Mouse (Mus musculus) spleen, embryonic (tissue): ENCODE data around the gene Narfl.

ENCODE experiments used
- CTCF ChIA-PET: fragments of 350-600 bp; sonication (Branson Sonifier 250); formaldehyde crosslinking; loops from one replicate; lab custom pipeline; 2022; lab: Charles Lee

The Narfl gene

GRCm38 (mm10) chr17:25773549-25774120 is at the start of gene Narfl:
Gene Narfl (plus strand): TSS chr17:25773776.
- CTCF ChIA-PET, result interaction anchor here (0.6 to 1.8 kb wide), 2 partner anchors 19 to 61 kb away, joined by 3 to 15 read pairs; partner anchors contain the start of gene Fam173a

GRCm38 (mm10) chr17:25723919-25724318 is 49.7 kb upstream of the Narfl start:
- CTCF ChIA-PET, result no interaction called here

- CTCF ChIA-PET, result no interaction called here
These were observed 48.3 kb upstream of the Narfl start for GRCm38 (mm10) chr17:25725264-25725663.

- CTCF ChIA-PET, result interaction anchor here (0.6 kb wide), 1 partner anchor 48 kb away, joined by 5 read pairs; no protein-coding TSS in a partner anchor
These were observed 46.1 kb upstream of the Narfl start, which contains the start of the genes Chtf18 and Rpusd1 for GRCm38 (mm10) chr17:25727265-25728008. Gene Chtf18 (minus strand): TSS chr17:25727419. Gene Rpusd1 (plus strand): TSS chr17:25727670.

- CTCF ChIA-PET, result interaction anchor here (0.6 kb wide), 1 partner anchor 48 kb away, joined by 5 read pairs; no protein-coding TSS in a partner anchor
These were observed 45.6 kb upstream of the Narfl start for GRCm38 (mm10) chr17:25728009-25728270.

- CTCF ChIA-PET, result no interaction called here
These were observed 41.5 kb upstream of the Narfl start for GRCm38 (mm10) chr17:25732082-25732481.

GRCm38 (mm10) chr17:25735246-25735645 is 38.3 kb upstream of the Narfl start:
- CTCF ChIA-PET, result no interaction called here

GRCm38 (mm10) chr17:25735745-25736144 is 37.8 kb upstream of the Narfl start, which contains the start of gene Mslnl:
Gene Mslnl (plus strand): TSS chr17:25736042.
- CTCF ChIA-PET, result no interaction called here

- CTCF ChIA-PET, result no interaction called here
These were observed 34.7 kb upstream of the Narfl start for GRCm38 (mm10) chr17:25738861-25739260.

GRCm38 (mm10) chr17:25741471-25741870 is 32.1 kb upstream of the Narfl start:
- CTCF ChIA-PET, result interaction anchor here (0.7 kb wide), 1 partner anchor 34 kb away, joined by 9 read pairs; no protein-coding TSS in a partner anchor

GRCm38 (mm10) chr17:25743831-25744230 is 29.7 kb upstream of the Narfl start:
- CTCF ChIA-PET, result no interaction called here

GRCm38 (mm10) chr17:25744311-25744710 is 29.3 kb upstream of the Narfl start:
- CTCF ChIA-PET, result no interaction called here

- CTCF ChIA-PET, result no interaction called here
These were observed 25.3 kb upstream of the Narfl start for GRCm38 (mm10) chr17:25748238-25748637.

GRCm38 (mm10) chr17:25749314-25749713 is 24.3 kb upstream of the Narfl start:
- CTCF ChIA-PET, result no interaction called here

- CTCF ChIA-PET, result no interaction called here
These were observed 22.1 kb upstream of the Narfl start for GRCm38 (mm10) chr17:25751446-25751845.

- CTCF ChIA-PET, result no interaction called here
These were observed 19.3 kb upstream of the Narfl start, which contains the start of gene Msln for GRCm38 (mm10) chr17:25754241-25754640. Gene Msln (minus strand): TSS chr17:25754378.

- CTCF ChIA-PET, result no interaction called here
These were observed 18.5 kb upstream of the Narfl start for GRCm38 (mm10) chr17:25755086-25755485.

- CTCF ChIA-PET, result no interaction called here
These were observed 17.8 kb upstream of the Narfl start for GRCm38 (mm10) chr17:25755627-25756377.

GRCm38 (mm10) chr17:25756378-25757242 is 17.0 kb upstream of the Narfl start:
- CTCF ChIA-PET, result no interaction called here

GRCm38 (mm10) chr17:25757691-25758090 is 15.9 kb upstream of the Narfl start:
- CTCF ChIA-PET, result no interaction called here

GRCm38 (mm10) chr17:25760148-25760547 is 13.4 kb upstream of the Narfl start:
- CTCF ChIA-PET, result no interaction called here
